Mouse (Mus musculus) erythroblast, adult 5-6 weeks (primary cell): Measurements from ENCODE around the gene Maip1. TPM values are rescaled to one million over a fixed set of nuclear protein-coding genes. Genes with fewer than 3 reads are reported as not detected.

Source experiments
- ATAC-seq: replicated peaks from 2 replicates; pipeline ENCODE4 v1.8.0; 2016; ENCODE audit warnings: moderate number of reproducible peaks, mild to moderate bottlenecking, moderate TSS enrichment, inconsistent platforms; ENCODE audit not compliant: poor library complexity, low FRiP score, severe bottlenecking
- total RNA-seq, 2 experiments: library from RNA; stranded (forward) in 1 of 2; stranded (reverse) in 1 of 2; fragments of 150-400 nt in 1 of 2; fragments of 200-764, 138-1000 nt in 1 of 2; gene quantifications; 2 replicates each; pipeline versions ENCODE4 v1.2.3 to v1.2.4; 2015 to 2017; ENCODE audit warnings: low replicate concordance in 2 of 2

The Maip1 gene
- total RNA-seq, 2 experiments from 2014 or later = 1.3 to 3.0 TPM

DNA sequence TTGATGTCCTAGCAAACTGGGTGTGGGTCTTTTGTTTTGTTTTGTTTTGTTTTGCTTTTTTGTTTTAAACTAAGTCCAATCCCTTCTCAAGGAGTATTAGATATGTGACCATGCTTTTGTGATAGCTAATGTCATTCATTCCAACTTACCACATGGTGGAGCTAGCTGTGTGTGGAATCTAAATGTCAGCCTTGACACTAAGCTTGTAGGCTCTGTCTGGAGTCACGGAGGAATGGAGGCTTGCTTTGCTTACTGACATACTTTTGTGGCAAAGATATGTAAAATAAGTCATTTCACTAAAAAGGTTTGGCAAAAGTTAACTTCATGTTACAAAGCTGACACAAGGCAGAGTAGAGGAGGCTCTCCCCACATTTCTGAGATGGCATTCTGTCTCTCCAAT is 17.6 kb downstream of the Maip1 start:
- ATAC-seq = no peak

DNA sequence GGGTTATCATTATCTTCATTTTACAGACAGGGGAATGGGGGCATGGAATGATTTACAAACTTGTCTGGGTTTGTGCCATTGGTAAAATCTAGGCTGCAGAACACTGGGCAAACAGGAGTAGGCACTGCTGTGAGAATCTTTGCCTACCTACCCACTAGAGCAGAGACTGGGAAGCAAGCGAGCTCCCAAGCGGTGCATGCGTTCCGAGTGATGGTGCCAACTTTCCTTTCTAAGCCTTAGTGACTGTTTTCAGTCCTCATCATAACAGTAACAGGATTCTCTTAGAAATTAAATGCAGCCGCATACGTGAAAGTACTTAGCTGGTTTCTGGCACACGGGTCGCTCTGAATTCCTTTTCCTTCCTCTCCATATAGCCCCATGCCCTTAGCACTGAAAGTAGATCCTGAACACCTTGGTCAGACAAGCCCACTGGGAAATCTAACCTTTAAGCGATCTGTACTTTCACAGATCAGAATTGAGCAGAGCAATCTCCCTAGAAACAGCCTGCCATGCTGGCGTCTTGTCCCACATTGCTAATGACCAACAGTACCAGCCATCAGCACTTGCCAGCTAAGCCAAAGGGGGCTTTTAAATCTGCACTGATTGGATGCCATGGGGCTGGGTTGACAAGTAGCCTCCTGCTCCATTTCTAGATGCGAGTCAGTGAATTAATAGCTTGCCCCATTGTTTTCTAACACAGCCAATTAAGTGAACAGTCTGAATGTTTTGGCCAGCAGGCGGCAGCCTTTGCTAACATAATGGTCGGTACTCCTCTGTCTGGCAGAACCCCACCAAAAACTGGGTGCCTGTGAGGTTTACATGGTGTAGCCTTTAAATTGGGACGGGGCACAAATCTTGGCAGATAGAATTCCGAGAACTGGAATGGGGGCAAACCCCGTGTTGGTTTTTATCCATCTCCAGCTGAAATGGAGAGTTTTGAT is 22.5 kb downstream of the Maip1 start:
- no peak for ATAC-seq

DNA sequence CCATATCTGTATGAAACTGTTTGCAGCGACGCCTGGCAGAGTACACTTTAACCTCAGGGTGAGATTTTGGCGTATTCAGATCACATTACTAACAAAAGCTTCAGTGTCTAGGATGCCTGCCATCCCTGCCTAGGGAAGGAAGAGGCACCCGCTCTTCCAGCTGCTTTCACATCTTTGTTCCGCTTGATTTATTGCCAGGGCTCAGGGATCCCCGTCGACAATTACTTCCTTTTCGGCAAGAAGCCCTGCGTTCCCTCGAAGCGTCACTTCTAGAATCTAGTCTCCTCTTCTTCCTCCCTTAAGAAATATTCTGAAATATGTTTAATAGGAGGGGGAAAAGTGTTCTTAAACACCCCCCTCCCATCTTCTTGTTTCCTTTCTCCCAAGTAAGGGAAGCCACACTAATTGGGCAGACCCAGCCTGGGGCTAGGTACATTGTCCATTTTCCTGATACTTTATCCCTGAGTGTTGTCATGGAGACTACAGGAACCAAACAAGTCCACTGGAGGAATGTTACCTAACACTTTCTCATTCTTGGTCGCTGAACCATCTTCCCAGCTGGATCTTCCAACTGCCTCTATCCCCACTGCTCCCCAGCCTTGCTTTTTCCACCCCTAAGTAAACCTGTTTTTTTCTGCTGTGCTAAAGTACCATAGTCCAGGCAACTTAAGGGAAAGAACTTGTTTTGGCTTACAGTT is 23.8 kb downstream of the Maip1 start:
- no peak for ATAC-seq

DNA sequence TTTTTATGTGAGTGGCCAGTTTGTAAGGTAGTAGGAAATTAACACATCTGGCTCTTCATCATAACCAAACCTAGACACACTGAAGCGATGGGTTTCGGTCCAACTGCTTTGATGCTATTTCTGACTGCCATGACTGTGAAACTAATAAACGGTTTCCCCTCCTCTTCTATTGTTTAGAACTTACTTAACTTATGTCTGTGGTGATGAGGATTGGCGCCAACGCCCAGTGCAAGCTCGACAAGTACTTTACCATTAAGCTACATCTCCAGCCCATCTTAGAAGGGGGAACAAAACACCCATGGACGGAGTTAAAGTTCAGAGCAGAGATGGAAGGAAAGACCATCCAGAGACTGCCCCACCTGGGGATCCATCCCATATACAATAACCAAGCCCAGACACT is 27.0 kb downstream of the Maip1 start:
- ATAC-seq = no peak

DNA sequence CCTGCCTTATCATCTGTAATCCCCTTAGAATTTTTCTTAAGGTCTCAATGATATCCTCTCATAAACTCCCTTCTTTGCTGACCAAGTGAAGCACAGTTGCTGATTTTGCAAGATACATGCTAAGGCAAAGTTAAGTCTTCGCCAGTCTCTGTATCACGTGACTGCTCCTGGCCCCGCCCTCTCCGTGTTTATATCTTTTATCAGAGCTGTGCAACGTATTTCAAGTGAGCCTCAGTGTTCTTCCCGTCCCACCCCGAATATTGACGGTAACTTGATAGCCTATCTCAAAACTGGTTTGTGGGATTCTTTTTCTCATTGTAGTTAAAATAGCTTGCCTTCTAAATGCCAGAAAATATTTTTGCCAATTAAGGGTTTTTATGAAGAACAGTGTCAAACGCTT is 30.3 kb downstream of the Maip1 start:
- ATAC-seq = peak; percentile 67; the same call in 1 of the 2 replicates

DNA sequence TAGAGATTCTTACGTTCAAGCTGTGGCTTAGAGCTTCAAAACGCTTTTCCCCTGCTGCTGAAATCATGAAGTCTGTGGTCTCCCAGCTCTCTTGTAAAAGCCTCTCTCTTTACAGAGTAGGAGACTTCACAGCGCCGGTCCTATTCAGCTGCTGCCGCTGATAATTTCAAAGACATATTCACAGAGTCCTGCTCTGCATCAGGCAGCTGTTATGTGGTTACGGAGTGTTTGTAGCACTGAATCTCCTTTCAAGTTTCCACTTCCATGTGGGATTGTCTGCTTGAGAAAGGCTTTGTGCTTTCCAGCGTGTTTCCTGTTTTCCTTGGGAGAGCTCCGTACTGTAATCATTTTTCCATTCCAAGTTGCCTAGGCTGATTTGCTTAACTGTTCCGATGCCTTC is 30.8 kb downstream of the Maip1 start:
- no peak for ATAC-seq

DNA sequence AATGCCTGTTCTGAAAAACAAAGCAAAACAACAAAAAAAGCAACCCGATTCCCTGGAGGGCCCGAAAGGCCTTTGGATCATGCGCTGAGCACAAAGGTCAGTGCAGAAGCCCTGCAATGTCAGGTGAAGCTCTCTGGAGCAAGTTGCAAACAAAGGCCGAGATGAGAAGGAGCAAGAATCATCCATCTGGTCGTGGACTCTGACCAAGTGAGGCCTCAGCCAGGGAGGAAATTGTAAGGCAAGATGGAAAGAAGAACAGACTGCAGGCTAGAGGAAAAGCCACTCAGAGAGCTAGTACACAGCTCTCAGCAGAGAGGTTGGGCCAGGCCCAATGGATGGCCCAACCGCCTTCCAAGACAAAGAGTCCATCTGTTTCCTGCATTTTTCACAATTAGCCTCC is 32.9 kb downstream of the Maip1 start:
- no peak for ATAC-seq

DNA sequence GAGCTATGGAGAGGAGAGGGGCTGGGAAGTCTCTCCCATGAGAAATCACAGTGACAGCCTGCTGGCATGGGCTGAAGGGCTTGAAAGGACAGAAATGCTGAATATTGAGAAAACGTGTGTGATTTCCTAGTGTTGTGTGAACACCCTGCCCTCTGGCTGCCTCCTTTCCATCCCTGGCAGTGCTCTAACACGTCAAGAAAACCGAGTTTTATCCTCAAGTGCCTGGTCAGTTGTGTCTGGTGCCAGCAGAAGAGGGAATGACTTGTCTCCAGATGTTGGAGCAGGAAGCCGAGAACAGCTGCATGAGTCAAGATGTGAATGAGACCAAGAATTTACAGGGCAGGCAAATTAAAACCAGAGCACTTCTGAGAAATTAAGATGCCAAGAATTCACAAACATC is 34.6 kb downstream of the Maip1 start:
- ATAC-seq = no peak

DNA sequence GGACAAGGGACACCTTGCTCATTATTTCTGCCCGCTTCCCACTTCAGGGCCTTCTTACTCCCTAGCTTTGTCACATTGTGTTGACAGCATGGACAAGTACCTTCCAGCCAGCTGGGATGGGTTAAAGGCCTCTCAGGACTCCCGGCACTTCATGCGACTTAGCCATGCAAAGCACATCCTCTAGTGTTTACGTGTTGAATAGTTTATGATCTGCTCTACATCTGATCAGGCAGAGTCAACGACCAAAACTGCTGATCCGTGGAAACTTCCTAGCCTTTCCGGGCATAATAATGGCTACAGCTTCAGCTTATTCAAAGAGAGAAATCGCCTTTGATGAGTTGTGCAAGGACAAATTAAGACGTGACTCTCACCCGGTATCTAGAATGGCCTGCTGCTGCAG is 39.6 kb downstream of the Maip1 start:
- no peak for ATAC-seq

DNA sequence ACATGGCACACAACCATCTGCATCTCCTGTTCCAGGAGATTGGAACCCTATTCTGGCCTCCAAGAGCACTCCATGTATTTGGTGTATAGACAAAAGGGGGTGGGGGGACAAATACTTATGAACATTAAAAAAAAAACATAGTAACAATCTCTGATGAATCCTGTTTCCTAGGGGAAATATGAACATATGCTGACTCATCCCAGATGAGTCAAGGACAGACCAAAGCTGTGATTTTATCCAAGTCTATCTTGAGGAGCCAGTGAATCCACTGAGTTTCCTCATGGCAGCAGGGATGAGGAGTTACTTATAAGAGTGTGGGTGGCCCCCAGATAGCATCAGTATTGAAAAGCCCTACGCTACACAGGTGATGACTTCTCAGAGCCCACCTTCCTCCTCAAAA is 44.1 kb downstream of the Maip1 start:
- no peak for ATAC-seq

DNA sequence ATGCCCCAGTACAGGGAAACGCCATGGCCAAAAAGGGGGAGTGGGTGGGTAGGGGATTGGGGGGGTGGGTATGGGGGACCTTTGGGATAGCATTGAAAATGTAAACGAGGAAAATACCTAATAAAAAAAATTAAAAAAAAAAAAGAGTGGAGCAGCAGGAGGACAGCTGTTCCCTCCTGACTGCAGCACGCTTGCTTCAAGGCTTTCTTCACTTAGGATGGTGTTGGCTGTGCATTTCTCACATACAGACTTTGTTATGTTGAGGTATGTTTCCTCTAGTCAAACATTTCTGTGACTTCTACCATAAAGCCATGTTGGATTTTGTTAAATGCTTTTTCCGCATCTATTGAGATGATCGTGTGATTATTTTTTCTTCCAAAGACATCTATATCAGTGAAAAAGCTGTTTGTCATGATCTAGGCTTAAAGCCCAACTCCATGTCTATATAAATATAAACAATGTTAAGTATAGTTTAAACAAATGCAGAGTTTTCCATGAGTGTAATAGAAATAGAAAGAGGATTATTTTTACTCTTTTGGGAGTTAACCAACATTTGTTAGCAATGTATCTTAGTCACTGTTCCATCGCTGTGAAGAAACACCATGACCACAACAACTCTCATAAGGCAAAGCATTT is 54.3 kb downstream of the Maip1 start:
- ATAC-seq = no peak

Other genes starting within 250 kb of the Maip1 start
- 0.96 and 5.2 TPM in 2 replicates for gene 1700066M21Rik, start 28.7 kb upstream of the Maip1 start, total RNA-seq (2015; ENCODE audit: low replicate concordance)
- gene 1700066M21Rik, start 28.7 kb upstream of the Maip1 start, total RNA-seq (2017; ENCODE audit: low replicate concordance) = 1.9 and 2.1 TPM in 2 replicates
- gene Tyw5, start 773 bp downstream of the Maip1 start, total RNA-seq (2015; ENCODE audit: low replicate concordance) = 4.6 and 10.7 TPM in 2 replicates
- 3.5 and 14.7 TPM in 2 replicates for gene Tyw5, start 773 bp downstream of the Maip1 start, total RNA-seq (2017; ENCODE audit: low replicate concordance)